Mouse (Mus musculus): ENCODE results near the gene Olfr1500. TPM values are rescaled to one million over a fixed set of nuclear protein-coding genes. Genes with fewer than 3 reads are reported as not detected.
"Not testable (repeated sequence)": the region's sequence is repeated elsewhere in the genome, so short reads cannot be mapped to it uniquely, and the experiment has no call there.

Gene Olfr1500
- polyA plus RNA-seq (2015; fragmentation: Nextera tagmentation; extraction: Ambion mirVana), result 0.16 and 0.23 TPM in 2 replicates

GRCm38 (mm10) chr19:13830388-13830787, at the start of gene Olfr1500:
Gene Olfr1500 (minus strand): TSS chr19:13830488.
- Histone ChIP-seq H3K4me2 (replicated peaks) (no peak within 1 kb of the TSS), H3K36me3 (no peaks in the 10 kb centered on the region)

GRCm38 (mm10) chr19:13861495-13861894, 31.2 kb upstream of the Olfr1500 start, which contains the start of gene Olfr1502:
Gene Olfr1502 (plus strand): TSS chr19:13861795.
- Histone ChIP-seq H3K27me3 (no peaks in the 10 kb centered on the region), H3K4me2 (replicated peaks) (no peak within 1 kb of the TSS), H3K9me3 (replicated peaks) (no peaks in the 10 kb centered on the region), H3K4me3 (replicated peaks) (no peak within 1 kb of the TSS), H3K4me1 (no peaks in the 10 kb centered on the region), H3K27ac (replicated peaks) (no peak within 1 kb of the TSS), H3K36me3 (no peaks in the 10 kb centered on the region), H3K9ac (no peak within 1 kb of the TSS)
- WGBS, result 89% methylated on average over 1 of the region's 1 CpGs
- ATAC-seq (ENCODE audit: insufficient number of reproducible peaks, low FRiP score, low TSS enrichment, low read depth), result no peak

More at GRCm38 (mm10) chr19:13830388-13830787, at the start of gene Olfr1500:
- H3K4me1 ChIP-seq, result no peaks in the 10 kb centered on the region
- no peak within 1 kb of the TSS for H3K9ac ChIP-seq
- no peak within 1 kb of the TSS for H3K4me3 ChIP-seq (replicated peaks)
- no peaks in the 10 kb centered on the region for H3K27me3 ChIP-seq
- H3K9me3 ChIP-seq (replicated peaks), result no peaks in the 10 kb centered on the region
- ATAC-seq (ENCODE audit: insufficient number of reproducible peaks, low FRiP score, low TSS enrichment, low read depth), result no peak
- no peak within 1 kb of the TSS for H3K27ac ChIP-seq (replicated peaks)

- H3K9ac ChIP-seq; H3K36me3 ChIP-seq; ATAC-seq (ENCODE audit: insufficient number of reproducible peaks, low FRiP score, low TSS enrichment, low read depth); H3K4me1 ChIP-seq; H3K4me2 ChIP-seq (replicated peaks); H3K4me3 ChIP-seq (replicated peaks); H3K27ac ChIP-seq (replicated peaks); H3K27me3 ChIP-seq; H3K9me3 ChIP-seq (replicated peaks): not testable (repeated sequence)
Measured at GRCm38 (mm10) chr19:13850592-13850991, 20.3 kb upstream of the Olfr1500 start, which contains the start of gene Olfr1501. Gene Olfr1501 (minus strand): TSS chr19:13850692.

DNA sequence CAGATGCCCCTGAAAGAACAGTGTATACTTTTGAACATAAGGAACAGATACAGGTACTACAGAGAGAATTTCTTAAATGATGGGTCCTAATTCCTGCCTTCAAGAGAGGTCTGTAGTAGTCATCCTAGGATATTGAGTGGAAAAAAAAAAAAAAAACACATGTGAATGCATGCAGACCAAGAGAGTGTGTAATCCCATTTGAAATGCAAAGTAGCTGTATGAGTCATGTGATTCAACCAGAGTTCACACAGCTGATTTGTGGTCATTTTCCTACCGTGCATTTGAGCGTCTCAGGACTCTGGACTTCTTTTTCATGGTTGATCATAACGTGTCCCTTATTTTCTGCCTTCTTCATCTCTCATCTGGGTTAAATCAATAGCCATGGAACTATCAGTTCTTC, 1.8 kb downstream of the Olfr1500 start:
- Histone ChIP-seq H3K36me3 (no peaks in the 10 kb centered on the region), H3K4me3 (replicated peaks) (no peak overlapping the region), H3K9me3 (replicated peaks) (no peaks in the 10 kb centered on the region), H3K27ac (replicated peaks) (no peak overlapping the region), H3K27me3 (no peaks in the 10 kb centered on the region), H3K4me2 (replicated peaks) (no peak overlapping the region), H3K4me1 (no peaks in the 10 kb centered on the region), H3K9ac (no peak overlapping the region)
- ATAC-seq (ENCODE audit: insufficient number of reproducible peaks, low FRiP score, low TSS enrichment, low read depth), result no peak
- WGBS, result 52% methylated on average over 3 of the region's 3 CpGs

- no peak overlapping the region for H3K4me2 ChIP-seq (replicated peaks)
- no peaks in the 10 kb centered on the region for H3K27me3 ChIP-seq
- no peak for ATAC-seq (ENCODE audit: insufficient number of reproducible peaks, low FRiP score, low TSS enrichment, low read depth)
- 53% methylated on average over 5 of the region's 5 CpGs for WGBS
- no peaks in the 10 kb centered on the region for H3K4me1 ChIP-seq
- no peak overlapping the region for H3K4me3 ChIP-seq (replicated peaks)
- no peaks in the 10 kb centered on the region for H3K9me3 ChIP-seq (replicated peaks)
- no peaks in the 10 kb centered on the region for H3K36me3 ChIP-seq
- no peak overlapping the region for H3K9ac ChIP-seq
- no peak overlapping the region for H3K27ac ChIP-seq (replicated peaks)
Measured at GRCm38 (mm10) chr19:13820847-13821246, 9.4 kb downstream of the Olfr1500 start.

- Histone ChIP-seq H3K9me3 (replicated peaks) (no peaks in the 10 kb centered on the region), H3K9ac (no peak within 1 kb of the TSS), H3K27me3 (no peaks in the 10 kb centered on the region), H3K4me3 (replicated peaks) (no peak within 1 kb of the TSS), H3K4me2 (replicated peaks) (no peak within 1 kb of the TSS), H3K4me1 (no peaks in the 10 kb centered on the region), H3K36me3 (no peaks in the 10 kb centered on the region), H3K27ac (replicated peaks) (no peak within 1 kb of the TSS)
- ATAC-seq (ENCODE audit: insufficient number of reproducible peaks, low FRiP score, low TSS enrichment, low read depth), result no peak
Measured at GRCm38 (mm10) chr19:13819347-13819746, 10.9 kb downstream of the Olfr1500 start, which contains the start of gene Olfr1499. Gene Olfr1499 (minus strand): TSS chr19:13819447.

- Histone ChIP-seq H3K4me3 (replicated peaks) (no peak overlapping the region), H3K27ac (replicated peaks) (no peak overlapping the region), H3K27me3 (no peaks in the 10 kb centered on the region), H3K9me3 (replicated peaks) (no peaks in the 10 kb centered on the region), H3K4me1 (no peaks in the 10 kb centered on the region), H3K9ac (no peak overlapping the region), H3K36me3 (no peaks in the 10 kb centered on the region), H3K4me2 (replicated peaks) (no peak overlapping the region)
- no peak for ATAC-seq (ENCODE audit: insufficient number of reproducible peaks, low FRiP score, low TSS enrichment, low read depth)
- whole genome bisulfite sequencing, result 28% methylated on average over 5 of the region's 5 CpGs
Measured at GRCm38 (mm10) chr19:13818827-13819226, 11.5 kb downstream of the Olfr1500 start.

- Histone ChIP-seq H3K4me1 (no peaks in the 10 kb centered on the region), H3K27ac (replicated peaks) (no peak overlapping the region), H3K9me3 (replicated peaks) (no peaks in the 10 kb centered on the region), H3K27me3 (no peaks in the 10 kb centered on the region), H3K4me2 (replicated peaks) (no peak overlapping the region), H3K9ac (no peak overlapping the region), H3K36me3 (no peaks in the 10 kb centered on the region), H3K4me3 (replicated peaks) (no peak overlapping the region)
- ATAC-seq (ENCODE audit: insufficient number of reproducible peaks, low FRiP score, low TSS enrichment, low read depth), result no peak
- WGBS, result 56% methylated on average over 2 of the region's 2 CpGs
Measured at GRCm38 (mm10) chr19:13812823-13813222, 17.5 kb downstream of the Olfr1500 start.

- H3K9me3 ChIP-seq (replicated peaks); H3K9ac ChIP-seq; H3K4me1 ChIP-seq; H3K4me3 ChIP-seq (replicated peaks); H3K36me3 ChIP-seq; H3K4me2 ChIP-seq (replicated peaks); H3K27me3 ChIP-seq; ATAC-seq (ENCODE audit: insufficient number of reproducible peaks, low FRiP score, low TSS enrichment, low read depth); H3K27ac ChIP-seq (replicated peaks): not testable (repeated sequence)
- WGBS, result 60% methylated on average over 1 of the region's 1 CpGs
Measured at GRCm38 (mm10) chr19:13805486-13805885, 24.8 kb downstream of the Olfr1500 start.

- no peak within 1 kb of the TSS for H3K4me3 ChIP-seq (replicated peaks)
- H3K36me3 ChIP-seq, result no peaks in the 10 kb centered on the region
- no peak within 1 kb of the TSS for H3K27ac ChIP-seq (replicated peaks)
- no peak within 1 kb of the TSS for H3K9ac ChIP-seq
- no peaks in the 10 kb centered on the region for H3K27me3 ChIP-seq
- no peaks in the 10 kb centered on the region for H3K9me3 ChIP-seq (replicated peaks)
- ATAC-seq (ENCODE audit: insufficient number of reproducible peaks, low FRiP score, low TSS enrichment, low read depth), result no peak
- H3K4me2 ChIP-seq (replicated peaks), result no peak within 1 kb of the TSS
- no peaks in the 10 kb centered on the region for H3K4me1 ChIP-seq
Measured at GRCm38 (mm10) chr19:13798102-13798501, 32.2 kb downstream of the Olfr1500 start, which contains the start of gene Olfr1497. Gene Olfr1497 (minus strand): TSS chr19:13798202.

DNA sequence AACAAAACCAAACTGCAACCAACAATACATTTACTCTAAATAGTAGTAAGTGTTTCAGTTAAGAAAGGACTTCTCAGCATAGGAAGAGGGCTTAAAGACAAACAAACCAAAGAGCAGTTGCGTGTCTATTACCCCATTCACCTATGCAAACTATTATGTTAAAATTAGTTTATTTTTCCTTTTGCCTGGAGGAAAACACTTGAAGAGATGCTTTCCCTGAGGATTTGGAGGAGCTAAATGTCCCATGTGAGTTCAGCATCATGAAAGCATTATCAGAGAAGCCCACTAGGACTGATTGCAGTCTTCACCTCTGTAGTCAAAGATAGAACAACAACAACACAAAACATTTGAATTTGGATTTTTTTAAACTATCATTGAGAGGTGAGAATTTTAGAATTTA, 52.7 kb downstream of the Olfr1500 start, which contains the start of gene Olfr1496:
Olfr1496 (plus strand) TSS at position 301 of the 400 bp plus-strand sequence.
- no peaks in the 10 kb centered on the region for H3K27me3 ChIP-seq
- no peaks in the 10 kb centered on the region for H3K36me3 ChIP-seq
- H3K4me3 ChIP-seq (replicated peaks), result no peak within 1 kb of the TSS
- H3K9ac ChIP-seq, result no peak within 1 kb of the TSS
- H3K4me1 ChIP-seq, result no peaks in the 10 kb centered on the region
- no peak for ATAC-seq (ENCODE audit: insufficient number of reproducible peaks, low FRiP score, low TSS enrichment, low read depth)
- H3K9me3 ChIP-seq (replicated peaks), result no peaks in the 10 kb centered on the region
- H3K4me2 ChIP-seq (replicated peaks), result no peak within 1 kb of the TSS
- WGBS, result 85% methylated on average over 1 of the region's 1 CpGs
- no peak within 1 kb of the TSS for H3K27ac ChIP-seq (replicated peaks)

All from embryonic facial prominence, embryonic 15.5 days (tissue).